Mouse (Mus musculus): ENCODE data around the gene Pkdrej. TPM values are rescaled to one million over a fixed set of nuclear protein-coding genes. Genes with fewer than 3 reads are reported as not detected.

Pkdrej gene
- not detected for total RNA-seq (2023)

DNA sequence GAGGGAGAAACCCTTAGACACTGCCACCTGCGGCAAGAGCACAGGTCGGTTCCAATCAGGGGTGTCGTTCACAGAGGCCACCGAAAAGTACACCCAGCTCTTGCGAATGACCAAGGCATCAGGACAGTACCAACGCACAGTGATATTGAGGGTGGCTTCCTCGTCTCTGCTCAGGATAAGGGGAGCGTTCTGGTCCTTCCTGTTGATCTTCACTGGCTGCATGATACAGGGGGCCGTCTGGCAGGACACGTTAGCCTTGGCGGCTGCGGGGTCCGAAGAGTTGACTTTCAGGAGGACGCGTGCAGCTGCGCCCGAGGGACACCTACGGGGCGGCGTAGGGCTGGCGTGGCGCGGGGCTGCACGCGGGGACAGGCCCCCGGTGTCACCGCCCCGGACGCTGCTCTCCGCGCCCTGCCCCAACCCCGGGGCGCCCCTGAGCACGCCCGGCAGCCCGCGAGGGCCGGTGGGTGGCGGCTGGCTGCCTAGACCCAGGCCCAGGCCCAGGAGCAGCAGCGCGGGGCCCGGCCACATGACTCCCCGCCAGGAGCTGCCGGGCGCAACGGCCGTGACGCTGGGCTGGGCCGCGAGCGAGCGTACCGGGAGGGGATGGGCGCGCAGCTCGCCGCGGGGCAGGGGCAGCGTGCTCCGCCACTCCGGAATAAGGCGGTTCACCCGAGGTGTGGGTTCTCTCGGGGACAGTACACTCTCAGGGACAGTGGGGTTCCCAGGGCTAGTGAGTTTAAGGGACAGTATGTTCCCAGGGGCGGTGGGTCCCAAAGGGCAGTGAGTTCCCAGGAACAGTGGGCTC is at the start of gene Pkdrej:
Pkdrej (minus strand) TSS at position 532 of the 808 bp plus-strand sequence.

GRCm38 (mm10) chr15:85859490-85860031 is 38.0 kb upstream of the Pkdrej start, which contains the start of gene Gtse1:
Gene Gtse1 (plus strand): TSS chr15:85859745.

GRCm38 (mm10) chr15:85831954-85832590 is 10.5 kb upstream of the Pkdrej start, which contains the start of gene Ttc38:
Gene Ttc38 (plus strand): TSS chr15:85832306.

DNA sequence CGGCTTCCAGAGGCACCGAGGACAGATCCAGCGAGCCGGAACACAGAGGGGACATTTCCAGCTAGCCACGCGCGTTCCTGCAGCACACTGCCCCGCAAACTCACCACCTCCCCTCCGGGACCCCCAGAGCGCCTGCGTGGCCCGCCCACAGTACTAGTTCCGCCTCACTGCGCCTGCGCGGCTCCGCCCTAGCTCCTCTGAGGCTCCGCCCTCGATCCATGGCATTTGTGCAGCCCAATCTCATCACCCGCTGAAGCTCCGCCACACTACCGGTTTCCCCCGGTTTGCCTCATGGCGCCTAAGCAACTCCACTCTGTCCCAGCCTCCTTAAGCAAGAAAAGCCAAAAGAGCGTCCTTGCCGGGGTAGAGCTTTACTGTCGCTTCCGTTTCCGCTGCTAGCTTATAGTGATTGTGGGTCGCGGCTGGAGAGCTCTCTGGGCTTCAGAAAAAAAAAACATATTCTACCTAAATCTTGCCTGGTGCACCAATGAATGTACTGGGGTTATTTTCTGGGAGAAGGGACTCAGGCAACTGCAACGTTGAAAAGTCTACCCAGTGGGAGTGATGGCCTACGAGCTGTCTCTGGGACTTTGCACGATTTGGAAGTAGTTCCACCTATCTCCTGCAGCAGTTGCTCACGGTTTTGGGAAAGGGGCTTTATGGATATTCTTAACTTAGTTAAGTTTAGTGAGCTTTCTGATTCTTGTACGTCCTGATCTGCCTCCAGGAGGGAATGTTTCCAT is 9.8 kb downstream of the Pkdrej start, which contains the start of gene Cdpf1:
Cdpf1 (minus strand) TSS at position 163 of the 743 bp plus-strand sequence.

Other genes starting within 250 kb of the Pkdrej start
- not detected for gene Wnt7b, start 239.3 kb downstream of the Pkdrej start, total RNA-seq (2023)
- not detected for gene Ppara, start 86.8 kb downstream of the Pkdrej start, total RNA-seq (2023)
- 10 to 100 TPM; 10.0 to 12.4 TPM for gene Cdpf1, start 10.0 kb downstream of the Pkdrej start, total RNA-seq (2023)
- 10 to 100 TPM; 13.7 to 13.9 TPM for gene Ttc38, start 10.6 kb upstream of the Pkdrej start, total RNA-seq (2023)
- gene Gtse1, start 38.0 kb upstream of the Pkdrej start, total RNA-seq (2023) = 1 to 10 TPM in 1 of 2 experiments, under 1 TPM in 1; 0.84 to 1.1 TPM
- gene Trmu, start 57.6 kb upstream of the Pkdrej start, total RNA-seq (2023) = 10 to 100 TPM; 15.2 to 16.0 TPM
- gene Celsr1, start 212.0 kb upstream of the Pkdrej start, total RNA-seq (2023) = under 1 TPM; 0.60 to 0.76 TPM
- gene Gramd4, start 236.0 kb upstream of the Pkdrej start, total RNA-seq (2023) = 10 to 100 TPM; 77.5 to 84.6 TPM

All from monocyte, adult 59 days (primary cell).